Mouse (Mus musculus): ENCODE results near the gene Zzef1.

Zzef1 gene

DNA sequence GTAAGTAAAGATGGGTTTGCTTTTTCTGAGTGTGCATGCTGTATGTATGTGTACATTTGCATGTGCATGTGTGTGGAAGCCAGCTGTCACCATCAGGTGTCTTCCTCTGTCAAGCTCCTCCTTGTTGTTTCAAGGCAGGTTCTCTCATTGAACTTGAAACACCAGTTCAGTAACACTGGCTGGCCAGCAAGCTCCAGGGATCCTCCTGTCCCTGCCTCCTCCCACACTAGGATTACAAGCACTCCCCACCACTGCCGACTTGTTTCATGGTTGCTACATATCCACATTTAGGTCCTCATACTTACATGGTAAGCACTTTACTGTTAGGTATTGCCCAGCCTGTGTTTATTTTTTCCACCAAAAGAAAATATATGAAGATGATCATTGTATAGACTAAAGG is 96.6 kb downstream of the Zzef1 start:
- in situ Hi-C loops (cut with MboI, MseI), result no loop called here

GRCm38 (mm10) chr11:72908391-72908790 is 112.4 kb downstream of the Zzef1 start:
- in situ Hi-C loops (cut with MboI, MseI), result no loop called here

DNA sequence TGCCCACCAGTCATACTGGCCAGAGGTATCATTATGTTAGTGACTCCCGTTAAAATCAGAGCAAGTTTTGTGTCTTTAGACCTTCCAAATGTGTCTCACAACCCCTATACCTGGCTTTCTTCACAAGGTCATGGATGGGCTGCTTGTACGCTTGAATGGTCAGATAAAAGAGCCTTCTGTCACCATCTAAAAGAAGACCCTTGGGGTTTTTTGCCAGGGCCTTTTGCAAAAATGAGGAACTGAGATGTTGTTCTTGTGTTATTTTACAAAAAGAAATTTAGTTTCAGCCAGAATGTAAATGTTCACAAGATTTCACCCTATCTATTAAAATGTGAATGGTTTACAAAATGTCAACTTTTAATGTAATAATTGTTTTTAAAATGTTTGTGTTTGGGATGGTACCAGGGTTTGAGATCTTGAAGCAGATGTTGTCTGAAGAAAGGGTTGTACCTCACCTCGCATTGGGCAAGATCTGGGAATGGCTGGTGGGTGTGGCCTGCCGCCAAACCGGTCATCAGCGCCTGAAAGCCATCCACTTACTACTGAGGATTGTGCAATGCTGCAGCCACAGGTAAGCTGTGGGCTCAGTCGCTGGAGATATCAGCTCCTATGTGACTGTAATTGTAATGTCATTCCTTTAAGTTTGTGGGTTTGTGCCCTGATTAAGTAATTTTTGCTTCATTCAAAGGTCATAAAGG is 121.4 kb downstream of the Zzef1 start:
- in situ Hi-C loops (cut with MboI, MseI), result no loop called here

DNA sequence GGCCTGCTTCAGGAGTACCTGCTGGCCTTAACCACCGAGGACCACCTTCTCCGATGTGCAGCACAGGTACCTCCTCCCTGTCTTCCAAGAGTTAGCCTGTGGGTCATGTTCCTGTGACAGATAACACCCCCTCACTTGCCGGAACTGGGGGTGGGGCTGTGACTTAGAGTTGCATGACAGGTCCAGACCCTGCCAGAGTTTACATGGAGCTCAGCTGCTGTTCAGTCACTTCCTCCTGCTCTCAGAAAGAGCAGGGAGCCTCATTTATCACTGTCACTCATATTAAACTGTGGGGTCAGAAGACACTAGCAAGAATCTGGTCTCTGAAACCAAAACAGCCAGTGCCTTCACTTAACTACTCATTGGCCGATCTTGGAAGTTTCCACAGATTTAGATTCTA is 127.1 kb downstream of the Zzef1 start:
- in situ Hi-C loops (cut with MboI, MseI), result no loop called here

DNA sequence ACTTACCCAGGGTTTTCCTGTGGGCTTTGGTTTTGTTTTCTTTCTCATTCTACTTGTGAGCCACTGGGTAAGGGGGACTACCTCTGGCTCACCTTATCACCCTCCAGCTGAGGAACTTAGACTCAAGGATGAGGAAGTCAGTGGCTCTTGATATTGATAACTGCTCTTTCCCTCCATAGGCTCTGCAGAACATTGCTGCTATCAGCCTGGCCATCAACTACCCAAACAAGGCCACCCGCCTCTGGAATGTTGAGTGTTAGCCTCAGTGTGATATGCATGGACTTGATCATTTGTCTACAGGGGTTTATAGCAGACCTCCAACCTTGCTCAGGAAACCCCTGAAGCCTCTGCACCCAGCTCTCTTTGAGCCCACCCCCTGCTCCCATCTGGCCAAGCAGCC is 128.4 kb downstream of the Zzef1 start:
- in situ Hi-C loops (cut with MboI, MseI), result no loop called here

DNA sequence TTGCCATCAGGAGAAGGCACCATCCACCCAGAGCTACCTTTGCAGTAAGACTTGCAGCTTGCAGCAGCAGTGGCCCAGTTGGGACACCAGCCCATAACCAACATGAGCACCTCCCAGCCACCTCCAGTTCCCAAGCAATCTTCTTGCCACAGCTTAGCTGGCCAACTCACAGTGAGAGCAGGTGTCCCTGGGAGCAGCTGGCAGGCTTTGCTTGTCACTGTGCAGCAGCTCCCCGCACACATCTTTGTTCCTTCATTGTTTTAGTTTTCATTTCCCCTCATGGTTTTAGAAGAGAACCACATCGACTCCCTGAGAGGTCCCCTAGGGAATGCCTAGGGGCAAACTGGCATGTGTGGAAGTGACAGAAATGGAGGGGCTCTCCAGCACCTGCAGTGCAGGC is 129.0 kb downstream of the Zzef1 start:
- in situ Hi-C loops (cut with MboI, MseI), result no loop called here

DNA sequence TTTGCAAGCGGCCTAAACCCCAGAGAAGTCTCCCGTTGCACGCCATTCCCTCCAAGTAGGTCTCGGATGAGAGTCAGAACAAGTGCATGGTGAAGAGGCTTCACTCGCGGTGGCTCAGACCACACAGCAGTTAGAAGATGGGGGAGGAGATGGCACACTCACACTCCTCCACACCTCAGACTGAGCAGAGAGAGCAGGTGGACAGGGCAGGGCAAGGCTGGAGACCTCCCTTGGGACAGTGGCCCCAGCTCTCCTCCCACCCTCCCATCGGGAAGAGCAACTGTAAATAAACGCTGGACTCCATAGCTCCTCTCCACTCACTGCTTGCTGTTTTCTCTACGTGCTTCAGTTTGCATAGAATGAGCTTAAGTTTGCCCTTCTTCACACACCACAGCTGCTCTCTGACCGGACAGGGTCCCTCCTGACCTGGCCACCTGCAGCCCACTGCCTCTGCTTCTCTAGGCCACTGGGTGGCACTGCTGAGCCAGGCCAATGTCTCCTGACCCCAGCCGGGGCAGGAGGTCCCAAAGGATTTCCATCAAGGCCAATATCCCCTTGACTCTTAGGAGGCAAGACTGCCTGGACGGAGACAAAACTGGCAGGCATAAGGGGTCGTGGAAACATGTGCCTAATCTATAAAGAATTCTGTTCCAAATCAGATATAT is 130.3 kb downstream of the Zzef1 start:
- in situ Hi-C loops (cut with MboI, MseI), result no loop called here

DNA sequence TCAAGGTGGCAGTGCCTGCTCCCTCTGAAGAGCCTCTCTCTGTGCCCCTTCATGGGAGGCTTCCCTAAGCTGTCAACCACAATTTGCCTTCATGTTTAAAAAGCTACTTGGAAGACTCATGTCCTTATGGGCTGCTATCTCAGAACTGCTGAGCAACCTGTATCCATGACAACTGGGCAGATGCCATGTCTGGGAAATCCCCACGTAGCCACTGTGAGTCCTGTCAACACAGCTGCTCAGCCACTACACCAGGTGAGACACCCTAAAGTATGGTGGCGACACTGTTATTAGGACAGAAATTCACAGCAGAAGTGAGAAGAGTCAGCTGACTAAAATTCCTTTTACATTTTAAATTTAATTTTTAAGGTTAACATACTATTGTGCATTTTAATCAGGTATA is 132.5 kb downstream of the Zzef1 start:
- in situ Hi-C loops (cut with MboI, MseI), result no loop called here

- in situ Hi-C loops (cut with MboI, MseI), result no loop called here
Observed at GRCm38 (mm10) chr11:72940208-72941143, 144.4 kb downstream of the Zzef1 start.

DNA sequence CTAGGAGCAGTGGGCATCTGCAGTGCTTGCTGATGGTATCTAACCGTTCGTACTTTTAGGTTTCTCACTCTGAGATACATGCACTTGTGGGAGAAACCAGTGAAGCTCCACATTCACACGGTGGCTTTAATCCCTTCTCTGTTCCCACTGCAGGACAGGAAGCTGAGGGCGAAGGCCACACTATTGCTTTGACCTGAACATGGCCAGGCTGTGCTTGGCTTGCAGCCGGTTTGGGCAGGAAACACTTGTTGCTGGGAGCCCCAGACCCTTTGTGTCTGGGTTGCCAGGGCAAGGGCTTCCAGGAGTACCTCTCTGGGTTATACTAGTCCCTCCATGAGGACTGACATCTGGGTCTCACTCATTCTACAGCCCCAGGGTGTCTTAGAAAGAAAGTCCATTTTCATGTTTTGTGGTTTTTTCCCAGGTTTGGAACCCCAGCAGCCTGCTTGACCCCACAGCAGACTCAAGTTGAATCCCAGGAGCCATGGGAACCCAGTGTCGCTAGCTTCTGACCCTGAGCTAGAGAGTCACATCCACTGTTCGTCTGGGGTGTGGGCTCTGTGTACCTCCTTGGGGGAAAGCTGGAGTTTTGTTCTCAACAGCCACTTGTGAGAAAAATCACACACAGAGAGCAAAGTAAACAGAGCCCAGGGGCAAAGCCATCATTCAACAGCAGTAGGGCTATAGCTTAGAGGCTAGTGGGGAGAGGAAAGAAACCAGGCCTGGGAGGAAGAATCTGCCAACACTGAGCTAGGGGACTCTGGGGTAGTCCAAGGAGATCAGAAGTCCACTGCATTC is 149.2 kb downstream of the Zzef1 start:
- in situ Hi-C loops (cut with MboI, MseI), result no loop called here

- in situ Hi-C loops (cut with MboI, MseI), result no loop called here
Observed at GRCm38 (mm10) chr11:72945875-72946559, 150.0 kb downstream of the Zzef1 start.

DNA sequence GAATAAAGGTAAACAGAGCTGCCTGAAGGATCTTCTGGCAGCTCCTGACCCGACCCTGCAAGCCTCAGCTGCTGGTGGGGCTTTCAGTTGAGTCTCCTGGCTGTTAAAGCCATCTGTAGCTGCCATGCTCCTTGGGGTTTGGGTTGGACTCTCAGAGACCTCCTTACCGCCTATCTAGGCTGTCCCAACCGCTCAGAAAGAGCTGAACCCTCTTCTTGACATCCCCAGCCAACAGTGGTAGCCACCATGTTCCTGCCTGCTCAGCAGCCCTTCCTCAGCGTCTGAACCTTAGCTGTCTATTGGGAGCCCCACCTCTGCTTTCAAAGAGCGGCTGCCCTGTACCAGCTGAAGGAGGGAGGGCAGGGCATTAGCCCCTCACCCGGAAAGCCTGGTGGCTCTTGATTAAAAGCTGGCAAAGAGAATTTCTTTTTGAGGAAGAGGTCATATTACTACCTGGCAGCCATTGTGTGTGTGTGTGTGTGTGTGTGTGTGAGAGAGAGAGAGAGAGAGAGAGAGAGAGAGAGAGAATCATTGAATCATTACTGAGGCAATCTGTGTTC is 150.6 kb downstream of the Zzef1 start:
- in situ Hi-C loops (cut with MboI, MseI), result no loop called here

- in situ Hi-C loops (cut with MboI, MseI), result no loop called here
Observed at GRCm38 (mm10) chr11:72947840-72948239, 151.8 kb downstream of the Zzef1 start.

GRCm38 (mm10) chr11:72948254-72948653 is 152.2 kb downstream of the Zzef1 start:
- in situ Hi-C loops (cut with MboI, MseI), result no loop called here

DNA sequence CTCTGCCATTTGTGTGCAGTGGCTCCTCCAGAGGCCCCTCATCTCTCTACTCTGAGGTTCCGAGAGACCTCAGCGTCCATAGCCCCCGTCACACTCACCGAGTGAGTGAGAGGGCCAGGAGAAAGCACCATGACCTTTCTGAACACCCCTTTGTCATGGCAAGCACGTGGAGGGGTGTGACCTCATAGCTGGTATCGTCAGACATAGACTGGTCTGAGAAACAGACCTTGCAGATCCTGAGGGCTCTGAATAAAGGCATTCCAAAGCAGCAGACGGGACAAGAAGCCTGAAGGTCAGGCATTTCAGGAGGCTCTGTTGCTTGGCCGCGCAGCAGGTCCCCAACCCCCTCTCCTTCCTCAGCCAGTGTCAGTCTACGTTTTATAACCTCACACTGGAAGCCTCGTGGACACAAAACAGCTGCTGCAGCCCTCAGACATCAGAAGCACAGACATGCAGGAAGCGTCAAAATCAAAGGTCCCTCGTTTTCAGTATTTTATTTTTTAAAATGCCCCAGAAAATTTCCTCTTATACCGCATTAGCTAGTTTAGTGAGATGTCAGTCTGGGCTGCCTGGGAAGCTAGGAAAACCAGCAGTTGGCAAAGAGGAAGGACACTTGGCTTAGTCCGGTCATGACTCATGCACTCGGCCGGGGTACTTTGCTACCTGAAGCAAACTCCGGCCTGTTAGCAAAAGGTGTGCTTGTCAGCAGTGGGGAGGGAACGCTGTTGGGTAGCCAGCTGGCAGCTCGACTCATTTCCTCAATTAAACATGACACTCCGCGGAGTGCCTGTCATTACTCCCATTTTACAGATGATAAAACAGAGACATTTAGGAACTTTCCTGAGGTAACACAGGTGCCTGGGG is 155.3 kb downstream of the Zzef1 start:
- in situ Hi-C loops (cut with MboI, MseI), result no loop called here

- in situ Hi-C loops (cut with MboI, MseI), result no loop called here
Observed at GRCm38 (mm10) chr11:72952226-72952625, 156.2 kb downstream of the Zzef1 start.

DNA sequence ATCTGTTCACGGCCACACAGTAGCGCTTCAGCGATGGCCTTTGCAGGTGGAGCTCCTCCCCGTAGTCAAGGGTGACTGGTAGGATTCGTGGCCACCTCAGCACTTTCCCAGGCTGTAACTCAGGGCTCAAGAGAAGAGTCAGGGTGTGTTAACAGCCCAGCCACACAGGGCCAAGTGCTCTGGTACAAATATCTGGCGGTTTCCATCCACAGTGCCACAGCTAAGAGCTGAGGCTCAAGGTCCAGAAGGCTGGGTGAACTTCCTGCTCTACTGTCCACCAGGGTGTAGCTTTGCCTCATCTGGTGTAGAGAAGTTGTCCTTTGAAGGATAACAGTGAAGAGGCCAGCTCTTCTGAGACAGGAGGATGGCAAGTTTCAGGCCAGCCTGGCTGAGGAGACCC is 156.7 kb downstream of the Zzef1 start:
- in situ Hi-C loops (cut with MboI, MseI), result no loop called here

DNA sequence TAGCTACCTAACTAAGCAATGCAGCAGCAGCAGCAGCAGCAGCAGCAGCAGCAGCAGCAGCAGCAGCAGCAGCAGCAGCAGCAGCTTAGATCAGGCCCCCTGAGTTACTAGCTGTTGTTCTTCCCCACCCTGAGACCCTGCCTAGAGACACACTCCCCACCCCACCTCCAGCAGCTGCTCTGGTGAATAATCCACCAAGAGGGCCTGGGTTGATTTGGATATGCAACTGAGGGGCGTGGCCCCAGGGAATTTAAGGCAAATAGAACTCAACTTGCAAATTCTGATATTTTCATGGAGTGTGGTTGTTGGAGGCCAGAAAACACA is 157.1 kb downstream of the Zzef1 start:
- in situ Hi-C loops (cut with MboI, MseI), result no loop called here

DNA sequence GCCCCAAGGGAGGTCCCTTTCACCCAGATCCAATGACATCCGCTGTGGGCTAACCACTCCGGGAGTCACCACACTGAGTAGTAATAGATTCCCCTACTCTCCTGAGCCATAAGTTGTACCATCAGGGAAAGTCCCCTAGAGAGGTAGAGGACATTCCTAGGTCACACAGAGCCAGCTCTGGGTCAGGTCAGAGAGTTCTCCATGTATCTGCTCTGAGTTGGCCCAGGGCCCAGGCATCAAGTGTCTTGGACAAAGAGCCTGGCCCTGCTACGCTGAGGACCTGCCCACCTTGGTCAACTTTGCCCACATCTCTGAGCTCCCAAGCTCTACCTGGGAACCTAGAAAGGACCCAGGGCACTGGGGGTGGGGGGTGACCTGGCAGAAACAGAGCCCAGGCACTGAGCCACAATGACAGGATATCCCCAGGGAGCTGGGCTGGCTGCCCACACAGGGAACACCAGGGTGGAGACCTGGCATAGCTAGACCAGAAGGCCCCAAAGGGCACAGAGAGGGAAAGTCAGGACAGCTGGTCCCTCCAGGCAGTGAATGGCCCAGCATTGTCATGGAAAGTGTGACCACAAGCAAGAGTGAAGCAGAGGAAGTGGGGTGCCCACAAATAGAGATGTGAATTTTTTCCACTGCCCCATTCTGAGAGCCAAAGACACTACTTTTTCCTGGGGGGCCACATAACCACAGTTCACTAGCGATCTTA is 157.6 kb downstream of the Zzef1 start:
- in situ Hi-C loops (cut with MboI, MseI), result no loop called here

Measured in regulatory T cell (primary cell).